Mouse (Mus musculus): ENCODE measurements around the gene Zbtb49.

- TF ChIP-seq CTCF (conservative IDR thresholded peaks at IDR 0.05; ENCODE audit: low read length) (no peak), NANOG (IDR thresholded peaks at IDR 0.05; ENCODE audit: borderline replicate concordance, low read length) (no peak)
These were observed 66.6 kb downstream of the Zbtb49 start for GRCm38 (mm10) chr5:38153636-38154035.
